Mouse (Mus musculus) spleen, adult 2 months (tissue): Measurements from ENCODE around the gene Jade3. TPM values are rescaled to one million over a fixed set of nuclear protein-coding genes. Genes with fewer than 3 reads are reported as not detected.

Experiments used
- DNase-seq, 2 experiments: peaks; one replicate each; pipeline versions ENCODE4 v3.0.0 to v3.0.0-alpha.2; 2012 to 2021; ENCODE audit warnings: low spot score in 2 of 2, low read depth in 1 of 2
- H3K27ac ChIP-seq: fragments of 200-500 bp; 2 replicates; pipeline ENCODE4 v1.5.1; 2012; ENCODE audit warnings: low read length, inconsistent platforms; ENCODE audit not compliant: insufficient read depth
- H3K27me3 ChIP-seq: fragments of 200-500 bp; 2 replicates; pipeline ENCODE4 v1.6.1; 2012; ENCODE audit warnings: mild to moderate bottlenecking, moderate library complexity, low read length, inconsistent platforms; ENCODE audit not compliant: control insufficient read depth, insufficient read depth
- H3K36me3 ChIP-seq: fragments of 200-500 bp; 2 replicates; pipeline ENCODE4 v1.6.1; 2012; ENCODE audit warnings: mild to moderate bottlenecking, low read length, inconsistent platforms; ENCODE audit not compliant: control insufficient read depth, insufficient read depth
- H3K4me1 ChIP-seq: fragments of 200-500 bp; 2 replicates; pipeline ENCODE4 v1.6.1; 2011; ENCODE audit warnings: inconsistent platforms; ENCODE audit not compliant: control insufficient read depth, insufficient read depth, insufficient read length
- H3K4me3 ChIP-seq: fragments of 200-500 bp; 2 replicates; pipeline ENCODE4 v1.5.1; 2011; ENCODE audit warnings: mild to moderate bottlenecking, inconsistent platforms; ENCODE audit not compliant: insufficient read depth, insufficient read length; ENCODE audit errors: extremely low read depth
- CTCF ChIP-seq: fragments of 200-500 bp; IDR thresholded peaks from 2 replicates; pipeline ENCODE4 v1.5.1; 2011; ENCODE audit warnings: mild to moderate bottlenecking, inconsistent platforms; ENCODE audit not compliant: insufficient read depth, insufficient read length, insufficient replicate concordance; ENCODE audit errors: extremely low read depth
- POLR2A ChIP-seq: fragments of 200-500 bp; IDR thresholded peaks from 2 replicates; pipeline ENCODE4 v1.6.1; 2011; ENCODE audit warnings: low read depth, low read length, inconsistent platforms
- WGBS: fragments of 180-500 bp; shearing (Covaris S2); methylation state at CpG from one replicate; pipeline ENCODE4 v1.1.7; 2018; 5-methylcytosine and 5-hydroxymethylcytosine counted together
- polyA plus RNA-seq: library from polyadenylated mRNA; depleted of rRNA; stranded (reverse); fragments of >200 nt; gene quantifications from 2 replicates; pipeline ENCODE4 v1.2.3, GENCODE M21; 2012

Gene Jade3
- polyA plus RNA-seq, 1 experiment: 0.36 TPM

DNA sequence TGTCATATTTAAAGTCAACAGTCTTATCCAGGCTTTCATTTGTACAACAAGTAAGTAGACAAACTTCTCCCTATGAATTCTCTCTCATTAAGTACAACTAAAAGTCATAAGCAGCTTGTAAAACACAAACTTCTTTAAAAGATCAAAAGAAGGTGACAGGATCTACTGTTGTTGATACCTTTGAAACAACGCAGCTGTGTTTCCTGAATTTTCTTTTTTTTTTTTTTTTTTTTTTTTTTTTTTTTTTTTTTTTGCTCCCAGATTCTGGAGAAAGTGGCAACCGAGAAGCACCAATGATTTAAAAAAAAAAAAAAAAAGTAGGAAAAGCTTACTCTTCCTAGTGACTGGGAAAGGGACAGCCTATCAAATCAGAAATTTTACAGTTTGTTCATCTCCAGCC is 57.7 kb downstream of the Jade3 start:
- no peak for DNase-seq
- H3K27ac ChIP-seq: no peak overlapping the region
- no peaks in the 10 kb centered on the region for H3K4me1 ChIP-seq

DNA sequence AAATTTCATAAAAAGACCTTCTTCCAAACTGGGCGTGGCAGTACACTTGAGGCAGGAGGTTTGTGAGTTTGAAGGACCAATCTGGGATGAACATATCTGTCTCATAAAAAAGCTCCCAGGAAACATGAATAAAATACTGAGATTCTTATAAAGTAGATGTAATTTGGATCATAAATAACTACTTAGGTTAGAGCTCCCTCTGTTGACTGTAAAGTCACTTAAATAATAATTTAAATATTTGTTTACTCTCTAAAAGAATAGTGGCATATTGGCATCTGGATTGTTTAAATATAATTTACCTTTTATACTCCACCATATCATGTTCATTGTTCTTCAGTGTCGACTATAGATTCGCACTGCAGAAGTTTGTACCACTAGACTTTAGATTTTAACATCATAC is 72.2 kb downstream of the Jade3 start:
- H3K27me3 ChIP-seq: no peaks in the 10 kb centered on the region
- no peaks in the 10 kb centered on the region; the same call in 1 of the 2 replicates for H3K36me3 ChIP-seq
- no peak overlapping the region for H3K27ac ChIP-seq
- WGBS: 92% methylated on average over 3 of the region's 3 CpGs
- TF ChIP-seq CTCF (no peak), POLR2A (no peak)
- no peaks in the 10 kb centered on the region for H3K4me1 ChIP-seq
- no peak overlapping the region for H3K4me3 ChIP-seq
- DNase-seq: no peak

More for the DNA sequence above, 57.7 kb downstream of the Jade3 start:
- no peaks in the 10 kb centered on the region for H3K36me3 ChIP-seq
- H3K27me3 ChIP-seq: no peaks in the 10 kb centered on the region
- TF ChIP-seq POLR2A (no peak), CTCF (no peak)
- 69% methylated on average over 2 of the region's 2 CpGs for WGBS
- no peak overlapping the region for H3K4me3 ChIP-seq

DNA sequence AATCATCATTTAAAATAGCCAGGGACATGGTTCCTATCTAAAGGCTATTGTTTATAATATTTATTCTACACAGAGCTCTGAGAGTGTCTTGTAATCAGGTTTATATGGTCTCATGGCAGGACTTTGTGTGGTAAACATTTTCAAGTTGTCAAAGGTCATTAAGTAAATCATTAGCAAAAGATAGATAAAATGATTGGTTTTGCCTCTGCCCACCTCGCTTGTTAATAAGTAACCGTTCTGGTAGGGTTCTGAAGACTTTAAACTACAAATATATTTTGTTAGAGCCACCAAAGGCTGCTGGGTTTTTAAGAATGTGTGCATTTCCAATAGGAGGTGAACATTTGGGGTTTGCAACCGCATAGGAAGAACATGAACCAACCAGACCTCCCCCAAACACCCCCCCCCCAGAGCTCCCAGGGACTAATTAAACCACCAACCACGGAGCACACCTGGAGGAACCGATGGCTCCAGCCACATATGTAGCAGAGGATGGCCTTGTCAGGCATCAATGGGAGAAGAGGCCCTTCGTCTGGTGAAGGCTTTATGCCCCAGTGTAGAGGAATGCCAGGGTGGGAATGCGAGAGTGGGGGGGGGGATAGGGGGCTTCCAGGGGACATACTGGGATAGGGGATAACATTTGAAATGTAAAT is 94.9 kb downstream of the Jade3 start:
- 85% methylated on average over 7 of the region's 7 CpGs for WGBS
- no peaks in the 10 kb centered on the region for H3K27me3 ChIP-seq

DNA sequence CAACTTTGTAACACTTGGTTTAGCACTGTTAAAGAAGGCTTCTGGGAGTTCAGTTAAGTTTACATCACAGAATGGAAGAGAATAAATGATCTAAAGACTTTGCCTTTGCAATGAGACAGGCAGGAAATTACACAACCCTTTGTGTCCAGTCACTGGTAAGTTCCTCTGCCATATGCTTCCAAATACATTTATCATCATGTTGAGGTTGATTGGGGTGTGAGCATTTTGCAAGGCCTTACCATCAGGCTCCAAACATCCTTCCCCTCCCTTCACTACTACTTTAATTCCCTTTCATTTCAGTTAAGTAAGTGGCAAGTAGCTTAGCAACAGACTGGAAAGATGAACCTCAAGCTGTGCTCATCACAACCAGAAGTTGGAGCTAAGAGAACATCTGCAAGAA is 96.1 kb downstream of the Jade3 start:
- H3K27ac ChIP-seq: no peak overlapping the region
- H3K36me3 ChIP-seq: no peaks in the 10 kb centered on the region; the same call in 1 of the 2 replicates
- no peak overlapping the region for H3K4me3 ChIP-seq
- H3K4me1 ChIP-seq: no peaks in the 10 kb centered on the region
- H3K27me3 ChIP-seq: no peaks in the 10 kb centered on the region
- no peak for DNase-seq
- TF ChIP-seq POLR2A (no peak), CTCF (no peak)

More for the DNA sequence above, 94.9 kb downstream of the Jade3 start:
- DNase-seq: no peak
- no peak overlapping the region for H3K4me3 ChIP-seq
- H3K36me3 ChIP-seq: no peaks in the 10 kb centered on the region; the same call in 1 of the 2 replicates
- TF ChIP-seq POLR2A (no peak), CTCF (no peak)
- H3K4me1 ChIP-seq: no peaks in the 10 kb centered on the region
- H3K27ac ChIP-seq: no peak overlapping the region

DNA sequence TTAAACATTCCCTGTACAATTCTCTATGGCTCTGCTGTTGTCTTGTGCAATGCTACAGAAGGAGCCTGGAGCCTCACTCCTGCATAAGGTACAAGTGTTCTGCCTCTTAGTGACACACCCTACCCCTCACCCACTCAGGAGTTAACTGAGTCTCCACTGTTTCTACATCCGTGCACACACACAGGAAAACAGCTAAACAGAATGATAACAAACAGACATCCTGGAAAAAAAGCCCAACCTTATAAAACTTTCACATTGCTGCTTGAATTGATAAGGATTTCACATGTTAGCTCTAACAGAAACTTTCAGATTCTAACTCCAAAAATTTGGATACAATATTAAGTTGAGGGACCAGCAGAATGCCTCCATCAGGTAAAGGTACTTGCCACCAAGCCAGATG is 107.1 kb downstream of the Jade3 start:
- Histone ChIP-seq H3K27me3 (no peaks in the 10 kb centered on the region), H3K27ac (no peak overlapping the region), H3K36me3 (no peaks in the 10 kb centered on the region), H3K4me1 (no peaks in the 10 kb centered on the region), H3K4me3 (no peak overlapping the region)
- no peak for DNase-seq
- TF ChIP-seq CTCF: no peak
- no peak for TF ChIP-seq POLR2A
- WGBS: 59% methylated on average over 1 of the region's 1 CpGs

DNA sequence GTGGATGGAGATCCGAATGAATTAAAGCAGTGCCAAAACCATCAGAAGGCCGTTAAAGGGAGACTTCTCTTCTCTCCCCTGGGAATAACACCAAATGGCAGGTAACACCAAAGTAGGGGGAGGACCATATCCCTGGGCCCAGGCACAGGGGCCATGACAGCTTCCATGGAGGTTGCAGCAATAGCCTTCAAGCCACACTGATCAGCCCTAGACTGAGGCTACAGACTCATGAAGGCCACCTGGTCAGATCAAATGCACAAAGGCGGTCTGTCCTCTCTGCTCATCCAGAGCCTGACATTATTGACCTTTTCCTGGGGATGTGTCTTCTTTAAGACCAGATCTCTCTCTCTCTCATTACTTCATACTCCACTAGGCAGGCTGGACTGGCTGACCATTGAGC is 118.4 kb downstream of the Jade3 start:
- Histone ChIP-seq H3K27ac (no peak overlapping the region), H3K4me1 (no peaks in the 10 kb centered on the region), H3K27me3 (no peaks in the 10 kb centered on the region; the same call in 1 of the 2 replicates), H3K4me3 (no peak overlapping the region), H3K36me3 (no peaks in the 10 kb centered on the region)
- no peak for TF ChIP-seq POLR2A
- 86% methylated on average over 3 of the region's 3 CpGs for WGBS
- no peak for DNase-seq

DNA sequence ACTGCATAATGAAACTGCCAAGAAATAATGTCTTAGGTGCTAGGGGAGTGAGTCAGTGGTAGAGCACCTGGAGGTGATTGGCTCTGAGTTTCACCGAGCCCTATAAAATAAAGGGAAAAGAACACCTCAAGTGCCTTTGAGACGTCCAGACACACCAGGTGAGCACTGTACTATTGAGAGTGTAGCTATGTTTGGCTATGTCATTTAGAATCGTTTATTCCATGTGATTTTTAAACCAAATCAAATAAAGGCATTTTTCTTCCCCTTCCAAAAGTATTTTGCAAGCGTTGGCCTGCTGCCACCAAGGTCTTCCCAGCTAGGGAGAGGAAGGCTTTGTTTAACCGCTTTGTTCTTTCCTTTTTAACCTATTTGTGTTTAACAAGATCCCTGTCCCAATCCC is 122.1 kb downstream of the Jade3 start:
- H3K27ac ChIP-seq: no peak overlapping the region
- H3K27me3 ChIP-seq: no peaks in the 10 kb centered on the region; the same call in 1 of the 2 replicates
- no peaks in the 10 kb centered on the region for H3K4me1 ChIP-seq
- DNase-seq: no peak
- no peak overlapping the region for H3K4me3 ChIP-seq
- no peaks in the 10 kb centered on the region for H3K36me3 ChIP-seq
- TF ChIP-seq POLR2A (no peak), CTCF (no peak)
- WGBS: 74% methylated on average over 5 of the region's 5 CpGs
